Mouse (Mus musculus): ENCODE results near the gene Gpc5.

- TF ChIP-seq CTCF (IDR thresholded peaks at IDR 0.05; ENCODE audit: low read depth, low read length): no peak
- TF ChIP-seq POLR2A (IDR thresholded peaks at IDR 0.05; ENCODE audit: extremely low read depth, insufficient read depth, low read length): no peak
Measured at GRCm38 (mm10) chr14:115057524-115057923, 34.5 kb upstream of the Gpc5 start.
